Mouse (Mus musculus) right cerebral cortex, postnatal 4 days (tissue): Measurements from ENCODE around the gene Lrguk.

Source experiments
- DNase-seq: peaks from one replicate; pipeline ENCODE4 v3.0.0-alpha.2; 2022

Lrguk gene

GRCm38 (mm10) chr6:34067271-34067670 is 38.0 kb downstream of the Lrguk start:
- DNase-seq: no peak

- DNase-seq: no peak
These were observed 42.7 kb downstream of the Lrguk start for GRCm38 (mm10) chr6:34071936-34072335.

- DNase-seq: no peak
These were observed 44.7 kb downstream of the Lrguk start for GRCm38 (mm10) chr6:34073931-34074442.

GRCm38 (mm10) chr6:34075520-34075919 is 46.3 kb downstream of the Lrguk start:
- peak; percentile 22 for DNase-seq

GRCm38 (mm10) chr6:34083471-34083870 is 54.2 kb downstream of the Lrguk start:
- DNase-seq: no peak

- DNase-seq: no peak
These were observed 58.5 kb downstream of the Lrguk start for GRCm38 (mm10) chr6:34087701-34088100.

- no peak for DNase-seq
These were observed 59.7 kb downstream of the Lrguk start for GRCm38 (mm10) chr6:34088986-34089385.

- no peak for DNase-seq
These were observed 62.3 kb downstream of the Lrguk start for GRCm38 (mm10) chr6:34091537-34091936.

GRCm38 (mm10) chr6:34096274-34096673 is 67.0 kb downstream of the Lrguk start:
- no peak for DNase-seq

- DNase-seq: no peak
These were observed 67.7 kb downstream of the Lrguk start for GRCm38 (mm10) chr6:34096905-34097304.

GRCm38 (mm10) chr6:34099725-34100124 is 70.5 kb downstream of the Lrguk start:
- DNase-seq: no peak

- no peak for DNase-seq
These were observed 72.5 kb downstream of the Lrguk start for GRCm38 (mm10) chr6:34101531-34102396.

- no peak for DNase-seq
These were observed 74.1 kb downstream of the Lrguk start for GRCm38 (mm10) chr6:34103251-34103920.

GRCm38 (mm10) chr6:34110571-34110970 is 81.3 kb downstream of the Lrguk start:
- DNase-seq: no peak

GRCm38 (mm10) chr6:34111406-34111805 is 82.2 kb downstream of the Lrguk start:
- no peak for DNase-seq

GRCm38 (mm10) chr6:34116838-34117478 is 87.7 kb downstream of the Lrguk start:
- DNase-seq: no peak

GRCm38 (mm10) chr6:34124401-34124800 is 95.2 kb downstream of the Lrguk start:
- no peak for DNase-seq

GRCm38 (mm10) chr6:34129261-34129660 is 100.0 kb downstream of the Lrguk start:
- DNase-seq: no peak

GRCm38 (mm10) chr6:34132391-34132790 is 103.1 kb downstream of the Lrguk start:
- no peak for DNase-seq

- no peak for DNase-seq
These were observed 109.1 kb downstream of the Lrguk start for GRCm38 (mm10) chr6:34138366-34138765.

- DNase-seq: no peak
These were observed 113.7 kb downstream of the Lrguk start for GRCm38 (mm10) chr6:34142931-34143330.

- DNase-seq: no peak
These were observed 116.8 kb downstream of the Lrguk start for GRCm38 (mm10) chr6:34146042-34146441.

- no peak for DNase-seq
These were observed 118.8 kb downstream of the Lrguk start for GRCm38 (mm10) chr6:34148021-34148420.
